Comparison of ENCODE assay signal across 8 mouse cellular contexts in genomic region chr19:29064451-29065102, GRCm38 (mm10). TPM values are rescaled to one million over a fixed set of nuclear protein-coding genes. Genes with fewer than 3 reads are reported as not detected.
DNase-seq lines count a peak whose midpoint lies in the region; ATAC-seq and TF ChIP-seq lines count a peak whose summit lies in the region.

No protein-coding gene starts in this region.

- H3K9ac ChIP-seq in forebrain, postnatal 0 days, result no peak overlapping the region
- H3K9ac ChIP-seq in hindbrain, embryonic 13.5 days, result no peak overlapping the region
- peak overlapping the region; percentile 50 for H3K9ac ChIP-seq in lung, embryonic 16.5 days (ENCODE audit: low read length)

- H3K4me2 ChIP-seq in forebrain, postnatal 0 days (ENCODE audit: low read depth), result peak overlapping the region; percentile 31
- peak overlapping the region; percentile 41; the same call in 1 of the 2 replicates for H3K4me2 ChIP-seq in hindbrain, embryonic 13.5 days
- H3K4me2 ChIP-seq in lung, embryonic 16.5 days (ENCODE audit: low read depth, low read length), result peak overlapping the region; percentile 50

- no peak overlapping the region for H3K4me3 ChIP-seq in forebrain, postnatal 0 days (ENCODE audit: low read depth, low read length)
- no peak overlapping the region for H3K4me3 ChIP-seq in hindbrain, embryonic 13.5 days
- no peak overlapping the region; the same call in 1 of the 2 replicates for H3K4me3 ChIP-seq in lung, embryonic 16.5 days (ENCODE audit: low read length)

- peak; percentile 72 for DNase-seq in adrenal gland, adult 2 months
- DNase-seq in adrenal gland, adult 18-20 months (ENCODE audit: low spot score in 2 of 2), result no peak
- DNase-seq in adrenal gland, postnatal 10 days, result peak; percentile 55
- DNase-seq in forebrain, postnatal 0 days, result no peak
- DNase-seq in spleen, postnatal 10 days (ENCODE audit: low spot score in 2 of 2), result peak; percentile 81 to 88
- no peak for DNase-seq in left cerebral cortex, adult 8-10 months (ENCODE audit: low spot score in 2 of 2)

- TF ChIP-seq CTCF in forebrain, postnatal 0 days (IDR thresholded peaks at IDR 0.05; ENCODE audit: low read depth), result no peak

- WGBS in forebrain, postnatal 0 days, result 49% methylated on average over 9 of the region's 9 CpGs
- 72% methylated on average over 9 of the region's 9 CpGs for WGBS in hindbrain, embryonic 13.5 days
- WGBS in lung, embryonic 16.5 days, result 49% methylated on average over 9 of the region's 9 CpGs

- H3K36me3 ChIP-seq in forebrain, postnatal 0 days (ENCODE audit: insufficient read depth), result no peaks in the 10 kb centered on the region
- H3K36me3 ChIP-seq in hindbrain, embryonic 13.5 days, result no peaks in the 10 kb centered on the region
- no peaks in the 10 kb centered on the region for H3K36me3 ChIP-seq in lung, embryonic 16.5 days (ENCODE audit: control insufficient read depth, insufficient read depth, low read length)

- peak; percentile 46 for ATAC-seq in forebrain, postnatal 0 days
- ATAC-seq in hindbrain, embryonic 13.5 days (ENCODE audit: low FRiP score), result 0 out of 2 replicates have a peak, but pooled peaks have one; percentile 40
- no peak; the same call in 1 of the 2 replicates for ATAC-seq in lung, embryonic 16.5 days (ENCODE audit: low read depth)

- no peaks in the 10 kb centered on the region for H3K27me3 ChIP-seq in forebrain, postnatal 0 days (ENCODE audit: insufficient read depth, low read length)
- no peaks in the 10 kb centered on the region for H3K27me3 ChIP-seq in hindbrain, embryonic 13.5 days
- H3K27me3 ChIP-seq in lung, embryonic 16.5 days (ENCODE audit: control insufficient read depth, insufficient read depth, low read depth, low read length), result no peaks in the 10 kb centered on the region

- H3K4me1 ChIP-seq in forebrain, postnatal 0 days (ENCODE audit: insufficient read depth), result no peaks in the 10 kb centered on the region
- peaks cover 15% of the 10 kb centered on the region; the same call in 1 of the 2 replicates for H3K4me1 ChIP-seq in hindbrain, embryonic 13.5 days (replicated peaks)
- H3K4me1 ChIP-seq in lung, embryonic 16.5 days (replicated peaks; ENCODE audit: control insufficient read depth, insufficient read depth, low read length), result peaks cover 11% of the 10 kb centered on the region

- H3K9me3 ChIP-seq in forebrain, postnatal 0 days (ENCODE audit: low read length), result no peaks in the 10 kb centered on the region
- H3K9me3 ChIP-seq in hindbrain, embryonic 13.5 days, result no peaks in the 10 kb centered on the region
- no peaks in the 10 kb centered on the region for H3K9me3 ChIP-seq in lung, embryonic 16.5 days (ENCODE audit: control insufficient read depth, low read length)

- 0 out of 2 replicates have a peak overlapping the region, but pooled peaks have one; percentile 4 for H3K27ac ChIP-seq in forebrain, postnatal 0 days (ENCODE audit: low read depth, low read length)
- peak overlapping the region; percentile 18; the same call in 1 of the 2 replicates for H3K27ac ChIP-seq in hindbrain, embryonic 13.5 days
- peak overlapping the region; percentile 32 for H3K27ac ChIP-seq in lung, embryonic 16.5 days (ENCODE audit: low read length)

RNA-seq across cellular contexts. Expression of gene Ak3, which starts 16.8 kb away (rescaled TPM):
- 100 to 1,000 TPM; 134 to 232 TPM for total RNA-seq in adrenal gland, adult 2 months (2021)
- 220 and 262 TPM in 2 replicates for polyA plus RNA-seq in adrenal gland, adult 2 months (2012; rRNA removed)
- 100 to 1,000 TPM; 132 to 214 TPM for total RNA-seq in adrenal gland, adult 18-20 months (2021)
- 100 to 1,000 TPM; 194 to 208 TPM for total RNA-seq in adrenal gland, postnatal 10 days (2021)
- total RNA-seq in forebrain, postnatal 0 days (2014; rRNA removed), result 62.5 and 76.5 TPM in 2 replicates
- 58.0 and 68.2 TPM in 2 replicates for polyA plus RNA-seq in forebrain, postnatal 0 days (2015; fragmentation: Nextera tagmentation; extraction: Ambion mirVana)
- 60.7 and 61.6 TPM in 2 replicates for polyA plus RNA-seq in hindbrain, embryonic 13.5 days (2015; fragmentation: Nextera tagmentation; extraction: Ambion mirVana)
- polyA plus RNA-seq in lung, embryonic 16.5 days (2015; fragmentation: Nextera tagmentation; extraction: Ambion mirVana), result 79.7 and 80.8 TPM in 2 replicates
- 10 to 100 TPM; 51.7 to 57.6 (median 54.8) TPM for total RNA-seq in left cerebral cortex, adult 8-10 months (2022)

RNA-seq across cellular contexts. Expression of gene Rcl1, which starts 36.6 kb away (rescaled TPM):
- 10 to 100 TPM; 25.6 to 26.9 TPM for total RNA-seq in adrenal gland, adult 2 months (2021)
- polyA plus RNA-seq in adrenal gland, adult 2 months (2012; rRNA removed), result 47.5 and 51.4 TPM in 2 replicates
- total RNA-seq in adrenal gland, adult 18-20 months (2021), result 10 to 100 TPM; 18.5 to 28.8 TPM
- 10 to 100 TPM; 30.6 to 40.3 TPM for total RNA-seq in adrenal gland, postnatal 10 days (2021)
- 22.3 and 24.0 TPM in 2 replicates for total RNA-seq in forebrain, postnatal 0 days (2014; rRNA removed)
- polyA plus RNA-seq in forebrain, postnatal 0 days (2015; fragmentation: Nextera tagmentation; extraction: Ambion mirVana), result 29.6 and 31.8 TPM in 2 replicates
- polyA plus RNA-seq in hindbrain, embryonic 13.5 days (2015; fragmentation: Nextera tagmentation; extraction: Ambion mirVana), result 27.6 and 30.6 TPM in 2 replicates
- 36.8 and 40.2 TPM in 2 replicates for polyA plus RNA-seq in lung, embryonic 16.5 days (2015; fragmentation: Nextera tagmentation; extraction: Ambion mirVana)
- total RNA-seq in left cerebral cortex, adult 8-10 months (2022), result 10 to 100 TPM; 17.8 to 21.1 (median 19.4) TPM

Comparison
In these comparisons a context has a peak if more than half of its experiments do, and no peak if none do; other contexts are left out.
1. DNase-seq: peak in adrenal gland, adult 2 months (single experiment), adrenal gland, postnatal 10 days (single experiment) and spleen, postnatal 10 days (2 of 2); none in adrenal gland, adult 18-20 months (0 of 2), forebrain, postnatal 0 days (single experiment) and left cerebral cortex, adult 8-10 months (0 of 2).
2. Peak in every context shown above with its lines, with median percentiles within 50 percentile points of each other: H3K27ac ChIP-seq and H3K4me2 ChIP-seq.